Mouse (Mus musculus) myocyte (in vitro differentiated cells): ENCODE data around the gene Btbd11. TPM values are rescaled to one million over a fixed set of nuclear protein-coding genes. Genes with fewer than 3 reads are reported as not detected.

Experiments
- H3K27me3 ChIP-seq: one replicate; pipeline ENCODE4 v1.6.1; 2011; ENCODE audit not compliant: control insufficient read depth, insufficient read depth, insufficient read length
- H3K36me3 ChIP-seq: one replicate; pipeline ENCODE4 v1.6.1; 2011; ENCODE audit not compliant: control insufficient read depth, insufficient read depth
- H3K4me2 ChIP-seq: one replicate; pipeline ENCODE4 v1.6.1; 2011; ENCODE audit warnings: low read depth, control low read depth
- H3K4me3 ChIP-seq: one replicate; pipeline ENCODE4 v1.5.1; 2011; ENCODE audit warnings: mild to moderate bottlenecking, control low read depth, moderate library complexity
- H3K79me2 ChIP-seq: one replicate; pipeline ENCODE4 v1.6.1; 2011; ENCODE audit not compliant: control insufficient read depth, insufficient read depth
- H3ac ChIP-seq: one replicate; pipeline ENCODE4 v1.6.1; 2011; ENCODE audit not compliant: control insufficient read depth, insufficient read length
- CEBPB ChIP-seq: IDR thresholded peaks from 2 replicates; pipeline ENCODE4 v1.6.1; 2011; ENCODE audit warnings: mild to moderate bottlenecking, moderate library complexity; ENCODE audit not compliant: poor library complexity, insufficient read depth, severe bottlenecking
- E2F4 ChIP-seq: IDR thresholded peaks from one replicate; pipeline ENCODE4 v1.6.1; 2011; ENCODE audit warnings: mild to moderate bottlenecking, control low read depth, moderate library complexity; ENCODE audit not compliant: insufficient read depth
- MAX ChIP-seq: IDR thresholded peaks from one replicate; pipeline ENCODE4 v1.6.1; 2011; ENCODE audit warnings: low read depth, mild to moderate bottlenecking, control low read depth
- MYOD1 ChIP-seq, 3 experiments: IDR thresholded peaks; one replicate each; pipeline ENCODE4 v1.6.1; 2011; ENCODE audit warnings: control low read depth in 2 of 3, low read depth in 2 of 3, mild to moderate bottlenecking in 2 of 3, moderate library complexity in 1 of 3; ENCODE audit not compliant: insufficient read length in 2 of 3, control insufficient read depth in 1 of 3
- MYOG ChIP-seq, 3 experiments: IDR thresholded peaks; one replicate each; pipeline ENCODE4 v1.6.1; 2011; ENCODE audit warnings: control low read depth in 2 of 3, low read depth in 2 of 3, mild to moderate bottlenecking in 2 of 3; ENCODE audit not compliant: insufficient read length in 2 of 3, control insufficient read depth in 1 of 3, insufficient read depth in 1 of 3
- POLR2A ChIP-seq: IDR thresholded peaks from one replicate; pipeline ENCODE4 v1.6.1; 2011; ENCODE audit warnings: low read depth, mild to moderate bottlenecking, control low read depth, moderate library complexity; ENCODE audit not compliant: insufficient read length
- POLR2AphosphoS2 ChIP-seq: IDR thresholded peaks from one replicate; pipeline ENCODE4 v1.6.1; 2011; ENCODE audit warnings: low read depth, control low read depth; ENCODE audit not compliant: insufficient read length
- REST ChIP-seq: IDR thresholded peaks from one replicate; pipeline ENCODE4 v1.6.1; 2011; ENCODE audit warnings: mild to moderate bottlenecking, control low read depth, moderate library complexity; ENCODE audit not compliant: insufficient read depth, insufficient read length
- SRF ChIP-seq: IDR thresholded peaks from one replicate; pipeline ENCODE4 v1.6.1; 2011; ENCODE audit warnings: low read depth; ENCODE audit not compliant: control insufficient read depth, insufficient read length
- TCF12 ChIP-seq: IDR thresholded peaks from one replicate; pipeline ENCODE4 v1.6.1; 2011; ENCODE audit warnings: mild to moderate bottlenecking, control low read depth; ENCODE audit not compliant: poor library complexity, insufficient read depth, severe bottlenecking
- TCF3 ChIP-seq: IDR thresholded peaks from one replicate; pipeline ENCODE4 v1.6.1; 2011; ENCODE audit warnings: low read depth, control low read depth; ENCODE audit not compliant: insufficient read length
- USF1 ChIP-seq: IDR thresholded peaks from one replicate; pipeline ENCODE4 v1.6.1; 2011; ENCODE audit warnings: low read depth, mild to moderate bottlenecking, control low read depth, moderate library complexity
- polyA plus RNA-seq: library from polyadenylated mRNA; unstranded; fragments of >200 nt; fragmentation: generic; extraction: Trizol; gene quantifications from one replicate; pipeline ENCODE4 v1.2.1, GENCODE M21; 2012; ENCODE audit warnings: missing spikeins

Gene Btbd11
- polyA plus RNA-seq, 1 experiment, result 6.8 TPM

DNA sequence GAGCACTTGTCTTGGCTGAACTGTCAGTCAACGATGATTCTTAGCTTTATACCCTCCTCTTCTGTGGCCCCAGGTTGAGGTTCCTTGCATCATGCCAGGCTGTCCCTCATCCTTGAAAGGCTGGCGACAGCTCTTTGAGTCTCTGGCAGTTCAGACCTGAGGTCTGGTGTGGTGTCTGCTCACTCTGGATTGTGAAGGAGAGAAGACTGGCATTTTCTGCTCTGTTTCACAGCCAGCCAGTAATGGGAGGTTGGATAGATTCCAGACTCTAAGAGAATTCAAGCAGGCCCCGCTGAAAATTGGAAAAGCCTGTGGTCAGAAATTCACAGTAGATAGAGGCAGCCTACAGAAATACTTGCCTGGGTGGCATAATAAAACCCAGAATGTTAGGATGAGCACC is 87.3 kb downstream of the Btbd11 start:
- no peak overlapping the region for H3K4me2 ChIP-seq
- TF ChIP-seq MYOG (IDR thresholded peaks at IDR 0.05; ENCODE audit: control insufficient read depth in 1 of 3, insufficient read depth in 1 of 3, insufficient read length in 2 of 3, low read depth in 2 of 3) (no peak), E2F4 (no peak), REST (no peak), TCF3 (no peak), POLR2AphosphoS2 (no peak), CEBPB (no peak), POLR2A (no peak), TCF12 (no peak), USF1 (no peak)
- H3ac ChIP-seq, result no peak overlapping the region
- H3K79me2 ChIP-seq, result no peaks in the 10 kb centered on the region
- no peaks in the 10 kb centered on the region for H3K36me3 ChIP-seq
- no peaks in the 10 kb centered on the region for H3K27me3 ChIP-seq
- H3K4me3 ChIP-seq, result no peak overlapping the region

DNA sequence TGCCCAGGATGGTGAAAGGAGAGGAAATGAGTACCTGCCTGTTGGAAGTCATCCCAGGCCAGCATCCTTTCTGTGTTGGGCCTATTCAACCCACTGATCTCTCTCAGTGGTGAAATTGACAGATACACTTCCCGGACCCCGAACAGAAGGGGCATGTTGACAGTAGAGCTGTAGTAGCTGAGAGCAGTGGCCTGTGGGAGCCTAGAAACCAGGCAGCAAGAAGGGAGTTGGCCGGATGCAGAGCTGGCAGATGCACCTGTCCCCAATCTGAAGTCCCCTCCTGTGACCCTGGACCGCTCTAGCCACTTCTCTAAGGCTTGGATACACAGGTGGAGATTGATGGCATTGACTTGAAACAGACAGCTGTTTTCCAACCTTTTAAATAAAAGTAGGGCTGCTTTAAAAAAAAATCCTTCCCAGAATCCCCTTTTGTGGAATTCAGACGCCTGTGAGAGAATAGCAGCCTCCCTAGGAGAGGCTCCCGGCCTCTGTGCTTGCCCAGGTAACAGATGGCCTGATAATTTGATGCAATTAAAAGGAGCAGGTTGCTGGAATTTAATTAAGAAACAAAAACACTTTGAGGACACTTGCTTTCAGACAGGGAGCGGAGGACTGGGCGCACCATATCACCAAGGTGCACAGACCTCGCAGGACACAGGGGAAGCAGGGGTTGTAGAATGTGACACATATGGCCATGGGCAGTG is 89.2 kb downstream of the Btbd11 start:
- no peak overlapping the region for H3K4me3 ChIP-seq
- TF ChIP-seq CEBPB, result no peak
- H3K79me2 ChIP-seq, result no peaks in the 10 kb centered on the region
- H3ac ChIP-seq, result no peak overlapping the region
- no peak overlapping the region for H3K4me2 ChIP-seq
- H3K27me3 ChIP-seq, result no peaks in the 10 kb centered on the region
- H3K36me3 ChIP-seq, result no peaks in the 10 kb centered on the region

DNA sequence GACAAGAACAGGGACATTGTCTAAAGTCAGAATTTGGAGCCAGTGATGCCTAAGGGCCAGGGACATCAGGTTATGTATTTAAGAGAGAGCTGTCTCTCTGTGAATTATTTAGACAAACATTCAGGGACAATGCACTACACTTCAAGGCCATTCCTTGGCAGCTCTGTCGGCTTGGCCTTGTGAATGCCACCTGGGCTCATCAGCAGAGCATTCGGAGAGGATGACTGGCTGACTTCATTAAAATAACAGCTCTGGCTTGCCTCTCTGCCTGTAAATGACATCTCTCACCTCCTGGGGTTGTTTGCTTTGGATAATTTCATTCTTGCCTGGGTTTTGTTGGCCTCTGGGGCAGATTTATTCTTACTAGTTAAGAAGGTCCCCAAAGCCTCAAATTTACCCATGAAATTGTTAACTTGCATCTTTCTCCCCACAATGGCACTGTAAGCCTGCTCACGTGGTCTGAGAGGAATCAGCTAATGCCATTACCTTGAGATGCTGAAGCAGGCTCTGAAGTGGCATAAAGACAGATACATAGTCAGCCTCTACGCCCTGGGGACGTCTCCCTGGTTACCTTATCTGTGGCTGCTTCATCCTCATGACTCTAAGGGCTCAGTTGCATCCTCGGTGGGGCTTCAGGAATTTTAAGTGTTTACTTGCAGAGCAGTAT is 93.5 kb downstream of the Btbd11 start:
- TF ChIP-seq MAX, result no peak
- no peak for TF ChIP-seq MYOG (IDR thresholded peaks at IDR 0.05; ENCODE audit: control insufficient read depth in 1 of 3, insufficient read depth in 1 of 3, insufficient read length in 2 of 3, low read depth in 2 of 3)
- TF ChIP-seq POLR2A, result no peak
- TF ChIP-seq TCF12, result no peak
- TF ChIP-seq E2F4, result no peak
- no peak for TF ChIP-seq CEBPB
- no peak for TF ChIP-seq TCF3
- no peak for TF ChIP-seq SRF
- TF ChIP-seq MYOD1 (IDR thresholded peaks at IDR 0.05; ENCODE audit: control insufficient read depth in 1 of 3, insufficient read length in 2 of 3, low read depth in 2 of 3), result no peak
- TF ChIP-seq REST, result no peak
- TF ChIP-seq USF1, result no peak
- no peak for TF ChIP-seq POLR2AphosphoS2
- Histone ChIP-seq H3K4me2 (no peak overlapping the region), H3K36me3 (no peaks in the 10 kb centered on the region), H3ac (no peak overlapping the region), H3K79me2 (no peaks in the 10 kb centered on the region), H3K27me3 (no peaks in the 10 kb centered on the region), H3K4me3 (no peak overlapping the region)

DNA sequence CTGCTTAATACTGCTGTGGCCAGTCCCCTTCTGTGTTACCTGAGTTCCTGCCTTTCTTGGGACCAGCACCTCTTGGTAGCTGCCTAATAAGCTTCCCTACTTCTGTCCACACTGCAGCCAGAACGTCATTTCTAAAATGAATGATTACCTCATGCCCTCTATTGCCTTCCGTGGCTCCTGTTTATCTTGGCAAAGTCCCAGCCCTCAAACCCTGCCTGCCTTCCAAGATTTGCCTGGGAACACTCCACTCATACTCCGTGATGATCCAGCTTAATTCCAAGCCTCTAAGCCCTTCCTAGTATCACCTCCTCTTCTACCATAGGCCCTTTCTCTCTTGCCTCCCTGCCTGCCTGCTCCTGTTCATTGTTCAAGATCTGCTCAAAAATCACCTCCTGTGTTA is 94.5 kb downstream of the Btbd11 start:
- H3K4me2 ChIP-seq, result peak overlapping the region; percentile 62
- TF ChIP-seq MAX (no peak), POLR2A (no peak), POLR2AphosphoS2 (no peak), CEBPB (no peak), SRF (no peak)
- H3K4me3 ChIP-seq, result no peak overlapping the region
- no peaks in the 10 kb centered on the region for H3K79me2 ChIP-seq
- H3ac ChIP-seq, result no peak overlapping the region
- H3K27me3 ChIP-seq, result no peaks in the 10 kb centered on the region
- H3K36me3 ChIP-seq, result no peaks in the 10 kb centered on the region

DNA sequence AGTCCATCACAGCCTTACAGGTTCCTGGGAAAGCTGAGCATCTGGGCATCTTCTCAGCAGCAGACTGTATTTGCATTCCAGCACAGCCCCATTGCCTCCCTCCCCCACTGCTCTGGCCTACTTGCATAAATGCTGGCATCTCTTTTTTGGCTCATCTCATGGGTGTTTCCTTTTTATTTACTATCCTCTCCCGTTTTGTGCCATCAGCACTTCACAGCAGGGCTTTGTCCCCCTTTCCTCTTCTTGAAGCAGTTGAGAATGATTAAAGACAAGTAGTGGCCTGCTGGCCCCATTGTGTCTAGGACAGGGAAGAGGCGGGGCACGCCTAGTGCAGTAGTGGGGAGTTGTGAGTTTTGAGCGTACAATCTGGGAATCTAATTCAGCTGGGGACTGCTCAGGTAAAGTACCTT is 95.5 kb downstream of the Btbd11 start:
- TF ChIP-seq MAX (no peak), USF1 (no peak), POLR2AphosphoS2 (no peak), TCF12 (no peak)
- H3K4me3 ChIP-seq, result no peak overlapping the region
- no peaks in the 10 kb centered on the region for H3K79me2 ChIP-seq
- no peak overlapping the region for H3ac ChIP-seq
- no peaks in the 10 kb centered on the region for H3K27me3 ChIP-seq
- no peaks in the 10 kb centered on the region for H3K36me3 ChIP-seq
- H3K4me2 ChIP-seq, result no peak overlapping the region

DNA sequence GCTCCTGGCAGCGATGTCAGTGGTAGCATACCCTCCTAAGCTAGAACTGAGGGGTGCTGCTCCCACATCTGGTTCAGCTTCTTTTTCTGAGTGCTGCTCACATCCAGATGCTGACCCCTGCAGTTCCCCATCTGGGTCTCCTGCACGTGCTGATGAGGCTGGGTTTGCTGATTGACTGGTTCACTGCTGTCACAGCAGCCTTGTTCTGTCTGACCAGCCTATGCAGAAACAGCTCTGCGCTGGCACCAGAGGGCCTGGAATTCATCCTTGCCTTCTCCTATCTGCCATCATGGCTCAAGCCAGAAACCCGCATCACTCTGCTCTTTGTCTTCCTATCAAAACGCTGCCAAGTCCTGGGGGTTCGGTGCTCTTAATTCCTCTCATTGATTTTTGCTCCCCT is 95.9 kb downstream of the Btbd11 start:
- no peak overlapping the region for H3K4me3 ChIP-seq
- no peaks in the 10 kb centered on the region for H3K79me2 ChIP-seq
- no peaks in the 10 kb centered on the region for H3K36me3 ChIP-seq
- H3K4me2 ChIP-seq, result no peak overlapping the region
- no peak overlapping the region for H3ac ChIP-seq
- H3K27me3 ChIP-seq, result no peaks in the 10 kb centered on the region
- TF ChIP-seq CEBPB (no peak), POLR2AphosphoS2 (no peak), TCF3 (no peak), POLR2A (no peak), MYOD1 (IDR thresholded peaks at IDR 0.05; ENCODE audit: control insufficient read depth in 1 of 3, insufficient read length in 2 of 3, low read depth in 2 of 3) (no peak), REST (no peak), E2F4 (no peak), MYOG (IDR thresholded peaks at IDR 0.05; ENCODE audit: control insufficient read depth in 1 of 3, insufficient read depth in 1 of 3, insufficient read length in 2 of 3, low read depth in 2 of 3) (no peak), TCF12 (no peak), MAX (no peak), USF1 (no peak), SRF (no peak)
